Mouse (Mus musculus) lung, postnatal 0 days (tissue): ENCODE measurements around the gene Hsdl2.

Source experiments
- CTCF ChIP-seq: IDR thresholded peaks from 2 replicates; pipeline ENCODE4 v1.5.1; 2016; ENCODE audit warnings: antibody characterized with exemption, mild to moderate bottlenecking
- EP300 ChIP-seq: IDR thresholded peaks from 2 replicates; pipeline ENCODE4 v1.6.1; 2016; ENCODE audit warnings: antibody characterized with exemption, mild to moderate bottlenecking, control low read depth

DNA sequence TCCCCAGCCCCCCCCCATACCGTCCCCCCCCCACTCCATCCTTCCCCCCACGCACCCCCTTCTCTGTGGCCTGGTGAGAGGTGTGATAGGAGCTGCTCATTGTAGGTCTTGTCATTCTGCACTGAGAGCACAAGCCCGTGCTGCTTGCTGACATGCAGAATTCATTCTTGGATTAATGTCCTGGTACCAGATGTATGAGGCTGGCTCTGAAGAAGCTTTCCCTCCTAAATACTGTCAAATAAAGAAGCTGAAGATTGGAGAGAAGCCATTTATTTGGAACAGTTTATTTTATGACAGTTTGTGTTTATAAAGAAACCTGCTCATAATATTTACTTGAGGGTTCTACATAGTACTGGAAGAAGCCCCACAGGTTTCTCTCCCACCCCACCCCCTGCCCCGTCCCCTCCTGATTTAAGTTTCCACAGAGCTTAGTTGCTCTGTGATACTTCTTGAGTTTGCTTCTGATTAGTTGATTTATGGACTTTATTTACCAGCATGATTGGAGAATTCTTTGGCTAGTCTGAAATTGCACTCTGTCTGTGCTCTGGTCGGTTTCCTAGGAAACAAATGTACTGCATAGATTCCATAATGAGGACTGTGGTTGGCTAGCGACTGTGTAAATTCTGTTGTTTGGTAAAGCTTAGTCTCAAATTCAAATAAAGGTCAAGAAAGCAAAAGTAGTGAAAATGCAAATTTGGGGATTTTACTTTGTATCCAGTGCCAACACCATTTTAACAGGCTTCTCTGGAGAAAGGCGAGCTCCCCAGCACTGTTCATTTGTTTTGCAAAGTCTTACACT, 47.9 kb downstream of the Hsdl2 start:
- TF ChIP-seq CTCF, result no peak
- TF ChIP-seq EP300, result no peak
